Mouse (Mus musculus): ENCODE measurements around the gene Gm3045. TPM values are rescaled to one million over a fixed set of nuclear protein-coding genes. Genes with fewer than 3 reads are reported as not detected.

Gm3045 gene
- polyA plus RNA-seq, 1 experiment from 2014 or later, result not detected

DNA sequence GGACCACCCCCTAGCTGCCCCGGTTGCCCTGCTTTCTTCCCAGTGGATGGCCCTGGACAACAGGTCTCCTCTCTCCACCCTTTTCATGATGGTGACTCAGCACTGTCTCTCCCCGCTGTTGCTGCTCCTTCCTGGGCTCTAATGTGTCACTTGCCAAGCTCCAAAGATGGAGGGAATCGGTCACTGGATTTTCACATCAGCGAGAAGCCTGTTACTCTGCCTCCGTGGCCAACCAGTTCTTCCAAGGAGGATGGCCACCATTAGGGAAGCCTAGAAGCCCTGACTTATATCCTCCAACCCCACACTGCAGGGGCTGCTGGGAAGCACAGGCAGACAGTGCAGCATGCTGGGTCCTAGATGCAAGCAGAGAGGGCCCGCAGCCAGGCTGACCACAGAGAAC lies 44.8 kb downstream of the Gm3045 start:
- Histone ChIP-seq H3K9ac (no peak overlapping the region), H3K4me1 (replicated peaks) (no peaks in the 10 kb centered on the region), H3K9me3 (replicated peaks) (no peaks in the 10 kb centered on the region), H3K36me3 (no peaks in the 10 kb centered on the region), H3K4me3 (replicated peaks) (no peak overlapping the region), H3K27ac (no peak overlapping the region), H3K4me2 (no peak overlapping the region), H3K27me3 (no peaks in the 10 kb centered on the region)
- WGBS (ENCODE audit: insufficient replicate concordance), result 63% methylated on average over 6 of the region's 6 CpGs
- no peak for DNase-seq
- ATAC-seq (ENCODE audit: low read depth), result no peak

DNA sequence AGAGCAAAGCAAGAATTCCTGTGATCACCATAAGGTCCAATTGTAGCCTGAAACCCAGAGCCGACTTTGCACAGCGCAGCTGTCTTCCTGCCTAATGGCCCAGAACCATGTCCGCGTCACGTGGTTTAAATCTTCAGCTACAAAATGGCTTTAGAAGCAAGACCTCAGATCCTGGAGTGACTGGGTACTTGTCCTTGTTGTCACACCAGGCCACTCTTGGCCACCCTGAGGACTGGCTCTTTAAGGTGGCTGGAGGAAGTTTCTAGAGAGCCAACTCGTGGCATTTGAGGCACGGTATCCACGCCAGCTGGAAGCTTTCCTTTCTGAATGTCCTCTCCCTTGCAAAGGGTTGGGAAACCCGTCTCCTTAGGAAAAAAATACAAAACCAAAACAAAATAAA lies 45.6 kb downstream of the Gm3045 start:
- no peak for DNase-seq
- Histone ChIP-seq H3K4me1 (replicated peaks) (no peaks in the 10 kb centered on the region; the same call in 1 of the 2 replicates), H3K36me3 (no peaks in the 10 kb centered on the region), H3K9ac (no peak overlapping the region), H3K9me3 (replicated peaks) (no peaks in the 10 kb centered on the region), H3K27me3 (no peaks in the 10 kb centered on the region), H3K4me2 (no peak overlapping the region), H3K27ac (no peak overlapping the region), H3K4me3 (replicated peaks) (no peak overlapping the region)
- WGBS (ENCODE audit: insufficient replicate concordance), result 74% methylated on average over 9 of the region's 9 CpGs
- no peak for ATAC-seq (ENCODE audit: low read depth)

DNA sequence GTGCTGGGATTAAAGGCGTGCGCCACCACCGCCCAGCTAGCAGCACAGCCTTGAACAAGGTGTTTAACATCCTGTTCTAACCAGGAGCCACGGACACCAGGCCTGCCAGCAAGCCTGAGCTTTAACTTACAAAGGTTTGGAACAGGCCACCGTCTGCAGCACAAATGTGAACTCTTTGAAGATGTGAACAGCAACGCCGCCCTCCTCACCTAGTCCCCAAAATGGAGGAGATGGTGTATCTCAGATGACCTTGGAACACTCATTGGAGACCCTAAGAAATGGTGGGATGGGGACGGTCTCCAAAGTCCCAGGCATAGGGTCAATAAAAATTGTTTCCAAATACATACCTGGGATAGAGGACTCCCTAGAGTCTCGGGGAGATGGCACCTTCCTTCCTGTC lies 46.3 kb downstream of the Gm3045 start:
- no peak for DNase-seq
- no peak overlapping the region for H3K9ac ChIP-seq
- H3K9me3 ChIP-seq (replicated peaks), result no peaks in the 10 kb centered on the region
- ATAC-seq (ENCODE audit: low read depth), result no peak
- H3K4me2 ChIP-seq, result no peak overlapping the region
- H3K36me3 ChIP-seq, result no peaks in the 10 kb centered on the region
- WGBS (ENCODE audit: insufficient replicate concordance), result 69% methylated on average over 9 of the region's 9 CpGs
- no peak overlapping the region for H3K4me3 ChIP-seq (replicated peaks)
- H3K27me3 ChIP-seq, result no peaks in the 10 kb centered on the region
- no peaks in the 10 kb centered on the region; the same call in 1 of the 2 replicates for H3K4me1 ChIP-seq (replicated peaks)
- no peak overlapping the region for H3K27ac ChIP-seq

DNA sequence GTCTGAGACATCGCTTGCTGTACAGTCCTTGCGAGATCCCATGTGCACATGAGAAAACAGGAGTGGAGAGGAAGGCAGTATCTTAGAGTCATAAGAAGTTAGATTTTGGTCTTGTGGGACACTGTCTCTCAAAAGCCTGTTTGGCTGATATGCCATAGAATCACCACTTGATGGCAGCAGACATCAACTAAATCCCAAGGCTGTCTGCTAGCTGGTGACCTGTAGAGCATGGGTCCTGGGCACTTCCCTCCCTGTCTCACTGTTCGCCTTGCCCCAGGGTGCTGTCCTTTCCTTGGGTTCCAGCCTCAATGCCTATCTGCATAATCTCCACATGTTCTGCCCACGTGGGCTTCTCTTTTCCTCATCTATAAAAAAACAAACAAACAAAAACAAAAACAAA lies 49.0 kb downstream of the Gm3045 start:
- no peak for DNase-seq
- H3K27me3 ChIP-seq, result no peaks in the 10 kb centered on the region
- no peak for ATAC-seq (ENCODE audit: low read depth)
- H3K36me3 ChIP-seq, result no peaks in the 10 kb centered on the region
- no peaks in the 10 kb centered on the region; the same call in 1 of the 2 replicates for H3K4me1 ChIP-seq (replicated peaks)
- WGBS (ENCODE audit: insufficient replicate concordance), result 24% methylated on average over 4 of the region's 4 CpGs
- H3K27ac ChIP-seq, result no peak overlapping the region
- no peaks in the 10 kb centered on the region for H3K9me3 ChIP-seq (replicated peaks)
- H3K4me3 ChIP-seq (replicated peaks), result no peak overlapping the region
- H3K4me2 ChIP-seq, result no peak overlapping the region
- H3K9ac ChIP-seq, result no peak overlapping the region

DNA sequence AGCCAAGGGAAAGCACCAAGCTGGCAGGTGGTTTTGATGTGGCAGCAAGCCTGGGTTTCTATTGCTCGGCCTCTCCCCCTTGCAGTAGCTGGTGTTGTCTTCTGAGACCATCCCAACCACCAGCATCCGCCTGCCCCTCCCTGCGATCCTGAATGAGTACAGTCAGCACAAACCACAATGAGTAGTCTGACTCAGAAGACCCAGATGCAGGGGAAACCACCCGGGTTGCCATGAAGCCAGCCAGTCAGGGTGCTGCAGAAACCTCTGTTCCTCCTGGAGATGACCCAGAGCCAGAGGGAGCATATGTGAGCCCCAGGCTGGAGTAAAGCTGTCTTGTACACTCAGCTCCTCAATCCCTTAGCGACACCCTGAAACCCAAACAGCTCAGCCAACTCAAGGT lies 50.4 kb downstream of the Gm3045 start:
- H3K9ac ChIP-seq, result no peak overlapping the region
- WGBS (ENCODE audit: insufficient replicate concordance), result 32% methylated on average over 5 of the region's 5 CpGs
- H3K4me2 ChIP-seq, result no peak overlapping the region
- no peaks in the 10 kb centered on the region; the same call in 1 of the 2 replicates for H3K4me1 ChIP-seq (replicated peaks)
- H3K27me3 ChIP-seq, result no peaks in the 10 kb centered on the region
- ATAC-seq (ENCODE audit: low read depth) (no peak), DNase-seq (no peak)
- H3K36me3 ChIP-seq, result no peaks in the 10 kb centered on the region
- H3K27ac ChIP-seq, result no peak overlapping the region
- H3K4me3 ChIP-seq (replicated peaks), result no peak overlapping the region
- H3K9me3 ChIP-seq (replicated peaks), result no peaks in the 10 kb centered on the region

DNA sequence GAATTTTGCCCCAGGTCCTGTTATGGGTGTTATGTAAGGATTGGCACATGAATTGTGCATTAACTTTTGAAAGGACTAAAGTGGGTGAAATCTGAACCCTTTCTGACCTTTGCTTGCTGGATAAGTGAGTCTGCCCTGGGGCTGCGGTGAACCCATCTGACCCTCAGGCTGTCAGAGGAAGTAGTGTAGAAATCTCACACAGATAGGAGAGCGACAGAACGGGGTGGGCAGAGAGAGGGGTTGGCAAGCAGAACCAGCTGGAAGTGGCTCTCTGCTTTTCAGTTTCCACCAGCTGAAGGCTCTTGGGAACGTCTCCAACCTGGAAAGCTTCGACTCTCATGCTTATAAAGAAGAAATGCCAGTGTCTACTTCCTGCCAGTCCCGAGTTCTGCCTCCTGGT lies 50.9 kb downstream of the Gm3045 start:
- no peak overlapping the region for H3K9ac ChIP-seq
- no peaks in the 10 kb centered on the region for H3K27me3 ChIP-seq
- H3K4me3 ChIP-seq (replicated peaks), result no peak overlapping the region
- H3K9me3 ChIP-seq (replicated peaks), result no peaks in the 10 kb centered on the region
- DNase-seq (no peak), ATAC-seq (ENCODE audit: low read depth) (peak; percentile 31; the same call in 1 of the 2 replicates)
- H3K36me3 ChIP-seq, result no peaks in the 10 kb centered on the region
- 22% methylated on average over 6 of the region's 6 CpGs for WGBS (ENCODE audit: insufficient replicate concordance)
- H3K4me2 ChIP-seq, result no peak overlapping the region
- H3K4me1 ChIP-seq (replicated peaks), result no peaks in the 10 kb centered on the region; the same call in 1 of the 2 replicates
- H3K27ac ChIP-seq, result no peak overlapping the region

DNA sequence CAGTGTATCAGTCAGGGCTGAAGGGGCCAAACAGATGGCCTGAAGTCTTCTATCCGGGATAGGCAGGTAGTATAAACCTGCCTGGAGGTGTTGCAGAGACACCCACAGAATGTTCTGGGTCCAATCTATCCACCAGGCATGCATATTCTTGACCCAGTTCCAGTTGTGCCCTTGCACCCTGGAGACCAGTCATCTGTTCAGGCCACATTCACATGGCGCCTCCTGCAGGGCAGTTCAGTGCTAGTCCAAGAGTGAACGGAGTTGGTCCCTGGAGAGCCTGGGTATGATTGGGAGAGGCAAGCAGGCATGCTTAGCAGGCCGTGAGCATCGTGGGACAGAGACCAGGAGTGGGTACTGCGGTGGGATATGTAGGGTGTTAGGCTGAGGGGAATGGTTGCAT lies 51.6 kb downstream of the Gm3045 start:
- H3K27me3 ChIP-seq, result no peaks in the 10 kb centered on the region
- H3K4me2 ChIP-seq, result no peak overlapping the region
- no peak for DNase-seq
- H3K4me3 ChIP-seq (replicated peaks), result no peak overlapping the region
- H3K36me3 ChIP-seq, result no peaks in the 10 kb centered on the region
- ATAC-seq (ENCODE audit: low read depth), result no peak
- WGBS (ENCODE audit: insufficient replicate concordance), result 65% methylated on average over 6 of the region's 6 CpGs
- no peaks in the 10 kb centered on the region for H3K9me3 ChIP-seq (replicated peaks)
- no peaks in the 10 kb centered on the region; the same call in 1 of the 2 replicates for H3K4me1 ChIP-seq (replicated peaks)
- H3K9ac ChIP-seq, result no peak overlapping the region
- no peak overlapping the region for H3K27ac ChIP-seq

DNA sequence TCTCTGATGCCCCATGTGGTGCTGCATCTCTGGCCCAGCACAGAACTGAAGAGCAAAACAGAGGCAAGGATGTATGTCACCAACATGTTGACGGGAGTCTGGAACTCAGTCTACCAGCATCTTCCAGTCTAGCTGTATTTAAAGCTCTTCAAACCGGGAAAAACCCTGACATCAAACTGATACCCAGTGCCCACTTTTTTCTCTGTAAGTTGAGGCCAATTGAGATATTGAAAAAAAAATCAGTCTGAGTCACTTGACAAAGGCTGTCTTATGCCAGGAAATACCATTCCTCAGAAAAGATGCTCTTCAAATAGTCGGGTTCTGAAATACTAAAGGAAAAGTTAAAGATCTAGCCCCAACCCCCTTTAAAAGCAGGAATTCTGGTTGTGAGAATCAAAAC lies 55.8 kb downstream of the Gm3045 start, which contains the start of gene Il9:
Gene Il9, minus strand, starts transcription at position 101 of the 400 bp plus-strand sequence.
- no peaks in the 10 kb centered on the region; the same call in 1 of the 2 replicates for H3K4me1 ChIP-seq (replicated peaks)
- DNase-seq (no peak), ATAC-seq (ENCODE audit: low read depth) (no peak)
- no peak within 1 kb of the TSS for H3K4me3 ChIP-seq (replicated peaks)
- no peak within 1 kb of the TSS for H3K9ac ChIP-seq
- H3K27ac ChIP-seq, result no peak within 1 kb of the TSS
- 49% methylated on average over 3 of the region's 3 CpGs for WGBS (ENCODE audit: insufficient replicate concordance)
- no peaks in the 10 kb centered on the region for H3K9me3 ChIP-seq (replicated peaks)
- H3K36me3 ChIP-seq, result no peaks in the 10 kb centered on the region
- H3K27me3 ChIP-seq, result no peaks in the 10 kb centered on the region
- H3K4me2 ChIP-seq, result no peak within 1 kb of the TSS

Other genes starting within 250 kb of the Gm3045 start
- 5.7 and 5.9 TPM in 2 replicates for gene Tifab, start 247.7 kb upstream of the Gm3045 start, polyA plus RNA-seq (2015; fragmentation: Nextera tagmentation; extraction: Ambion mirVana)
- not detected in 2 replicates for gene Neurog1, start 174.4 kb upstream of the Gm3045 start, polyA plus RNA-seq (2015; fragmentation: Nextera tagmentation; extraction: Ambion mirVana)
- gene Cxcl14, start 130.0 kb upstream of the Gm3045 start, polyA plus RNA-seq (2015; fragmentation: Nextera tagmentation; extraction: Ambion mirVana), result 0.39 and 0.95 TPM in 2 replicates
- gene Slc25a48, start 11.8 kb downstream of the Gm3045 start, polyA plus RNA-seq (2015; fragmentation: Nextera tagmentation; extraction: Ambion mirVana), result 0.35 and 0.41 TPM in 2 replicates
- gene Il9, start 55.7 kb downstream of the Gm3045 start, polyA plus RNA-seq (2015; fragmentation: Nextera tagmentation; extraction: Ambion mirVana), result not detected in 2 replicates
- gene Fbxl21, start 95.9 kb downstream of the Gm3045 start, polyA plus RNA-seq (2015; fragmentation: Nextera tagmentation; extraction: Ambion mirVana), result 0.88 and 0.89 TPM in 2 replicates
- 57.8 and 63.0 TPM in 2 replicates for gene Lect2, start 121.9 kb downstream of the Gm3045 start, polyA plus RNA-seq (2015; fragmentation: Nextera tagmentation; extraction: Ambion mirVana)
- 9.7 and 10.5 TPM in 2 replicates for gene Tgfbi, start 182.9 kb downstream of the Gm3045 start, polyA plus RNA-seq (2015; fragmentation: Nextera tagmentation; extraction: Ambion mirVana)